Mouse (Mus musculus) heart, embryonic 11.5 days (tissue): ENCODE measurements around the gene Dhx37. TPM values are rescaled to one million over a fixed set of nuclear protein-coding genes. Genes with fewer than 3 reads are reported as not detected.

Experiments used
- microRNA-seq: library from miRNA; unstranded; fragments of <30 nt; microRNA quantifications from one replicate; pipeline ENCODE4, GENCODE M21; 2016; ENCODE audit warnings: borderline number of aligned reads
- polyA plus RNA-seq: library from polyadenylated mRNA; unstranded; fragments of >200 nt; fragmentation: Nextera tagmentation; extraction: Ambion mirVana; gene quantifications from 2 replicates; pipeline ENCODE4 v1.2.1, GENCODE M21; 2014

Dhx37 gene
- polyA plus RNA-seq, 1 experiment from 2014 or later, result 10.6 TPM

Small RNA genes lying within 50 kb of the gene (microRNA-seq; reads per million reads assigned to microRNA genes)
- not detected for gene Gm27551

Other genes with a start within 250 kb of the Dhx37 start
- gene Scarb1, start 93.0 kb downstream of the Dhx37 start, polyA plus RNA-seq, result 57.1 and 67.0 TPM in 2 replicates
- gene Gm10382, start 44.8 kb downstream of the Dhx37 start, polyA plus RNA-seq, result 0.42 TPM in 1 of 2 replicates, not detected in the other
- gene Ubc, start 43.9 kb downstream of the Dhx37 start, polyA plus RNA-seq, result 833 and 922 TPM in 2 replicates
- gene Bri3bp, start 7.4 kb upstream of the Dhx37 start, polyA plus RNA-seq, result 30.8 and 32.7 TPM in 2 replicates
- 14.2 and 15.5 TPM in 2 replicates for gene Aacs, start 41.7 kb upstream of the Dhx37 start, polyA plus RNA-seq
- gene Tmem132b, start 97.7 kb upstream of the Dhx37 start, polyA plus RNA-seq, result 0.03 TPM in 2 replicates